Mouse (Mus musculus): ENCODE measurements around the gene Vstm2l. TPM values are rescaled to one million over a fixed set of nuclear protein-coding genes. Genes with fewer than 3 reads are reported as not detected.
A peak's percentile ranks its signal among the peaks of the same experiment; 100 is the strongest.

Gene Vstm2l
- polyA plus RNA-seq, 1 experiment from 2014 or later, result 0.53 TPM

DNA sequence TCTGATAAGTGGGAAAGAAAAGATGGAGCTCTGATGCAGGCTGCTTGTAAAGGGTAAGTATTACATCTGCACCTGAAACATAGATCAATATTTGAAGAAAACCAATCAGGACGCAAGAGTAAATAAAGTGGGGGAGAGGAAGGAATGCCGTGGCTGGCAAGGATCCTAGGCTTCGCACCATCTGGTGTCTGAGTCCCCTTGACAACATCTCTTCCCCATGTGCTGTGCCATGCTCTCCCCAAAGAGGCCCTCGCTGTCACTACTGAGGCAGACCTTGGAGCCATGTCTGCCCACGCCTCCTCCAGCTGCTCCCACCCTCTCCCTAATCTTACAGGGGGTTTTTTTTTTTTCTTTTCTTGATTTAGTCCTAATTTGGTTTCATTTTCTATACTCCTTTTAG lies 39.5 kb downstream of the Vstm2l start:
- TF ChIP-seq CTCF (IDR thresholded peaks at IDR 0.05; ENCODE audit: low read depth), result no peak
- no peak for TF ChIP-seq EP300 (optimal IDR thresholded peaks at IDR 0.05)
- 40% methylated on average over 5 of the region's 5 CpGs for WGBS
- H3K36me3 ChIP-seq (ENCODE audit: control insufficient read depth, insufficient read depth, low read length), result no peaks in the 10 kb centered on the region
- H3K9ac ChIP-seq (ENCODE audit: low read length), result no peak overlapping the region
- H3K9me3 ChIP-seq (ENCODE audit: control insufficient read depth, low read length), result no peaks in the 10 kb centered on the region
- no peak overlapping the region for H3K27ac ChIP-seq (replicated peaks)
- DNase-seq (ENCODE audit: low spot score) (no peak), ATAC-seq (ENCODE audit: low FRiP score, low TSS enrichment) (no peak)
- H3K27me3 ChIP-seq (ENCODE audit: control insufficient read depth, insufficient read depth, low read length), result no peaks in the 10 kb centered on the region
- no peak overlapping the region for H3K4me3 ChIP-seq (ENCODE audit: low read depth, low read length)
- H3K4me1 ChIP-seq (replicated peaks; ENCODE audit: control insufficient read depth, insufficient read depth), result no peaks in the 10 kb centered on the region
- H3K4me2 ChIP-seq (replicated peaks; ENCODE audit: low read depth), result no peak overlapping the region

DNA sequence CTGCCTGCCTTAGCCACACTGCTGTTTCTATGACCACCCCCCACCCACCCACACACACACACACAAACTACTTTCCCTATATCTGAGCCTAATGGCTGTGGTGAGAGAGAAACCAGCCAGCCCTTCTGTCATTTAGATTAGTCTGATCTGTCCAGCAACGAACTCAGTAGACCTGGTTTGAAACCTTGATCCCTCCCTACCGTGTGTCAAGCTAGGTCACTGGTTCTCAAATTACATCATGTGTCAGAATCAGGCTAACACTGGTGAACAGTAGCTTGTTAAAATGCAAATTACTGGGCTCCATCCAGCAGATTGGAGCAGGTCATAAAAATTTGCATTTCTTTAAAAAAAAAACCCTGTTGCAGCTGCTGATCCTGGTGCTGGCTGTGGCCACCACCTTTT lies 43.3 kb downstream of the Vstm2l start:
- H3K4me3 ChIP-seq (ENCODE audit: low read depth, low read length), result no peak overlapping the region
- H3K9me3 ChIP-seq (ENCODE audit: control insufficient read depth, low read length), result no peaks in the 10 kb centered on the region
- no peaks in the 10 kb centered on the region for H3K27me3 ChIP-seq (ENCODE audit: control insufficient read depth, insufficient read depth, low read length)
- ATAC-seq (ENCODE audit: low FRiP score, low TSS enrichment), result no peak
- WGBS, result 11% methylated on average over 2 of the region's 2 CpGs
- no peak overlapping the region for H3K27ac ChIP-seq (replicated peaks)
- no peak for DNase-seq (ENCODE audit: low spot score)
- H3K36me3 ChIP-seq (ENCODE audit: control insufficient read depth, insufficient read depth, low read length), result no peaks in the 10 kb centered on the region
- H3K4me1 ChIP-seq (replicated peaks; ENCODE audit: control insufficient read depth, insufficient read depth), result no peaks in the 10 kb centered on the region
- no peak overlapping the region for H3K9ac ChIP-seq (ENCODE audit: low read length)
- H3K4me2 ChIP-seq (replicated peaks; ENCODE audit: low read depth), result no peak overlapping the region
- TF ChIP-seq EP300 (optimal IDR thresholded peaks at IDR 0.05) (no peak), CTCF (IDR thresholded peaks at IDR 0.05; ENCODE audit: low read depth) (no peak)

DNA sequence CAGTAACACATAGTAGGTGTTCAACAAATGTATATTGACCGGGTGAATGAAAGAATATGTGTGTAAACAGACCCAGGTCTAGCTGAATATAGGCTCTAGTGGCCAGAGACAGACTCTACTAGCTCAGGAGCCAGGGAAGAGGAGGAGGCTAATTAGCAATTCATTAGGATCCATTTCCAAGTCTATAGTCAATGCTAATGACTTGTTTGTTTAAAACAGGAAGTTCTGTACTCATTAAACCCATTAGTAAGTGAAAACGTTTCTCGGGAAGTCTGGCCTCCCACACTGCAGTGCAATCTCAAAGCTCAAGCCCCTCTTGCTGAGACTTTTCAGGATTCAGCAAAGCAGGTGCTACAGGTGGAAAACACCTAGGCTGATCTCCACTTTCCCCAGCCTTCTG lies 53.4 kb downstream of the Vstm2l start:
- H3K4me1 ChIP-seq (replicated peaks; ENCODE audit: control insufficient read depth, insufficient read depth), result no peaks in the 10 kb centered on the region
- no peak overlapping the region for H3K4me3 ChIP-seq (ENCODE audit: low read depth, low read length)
- DNase-seq (ENCODE audit: low spot score) (no peak), ATAC-seq (ENCODE audit: low FRiP score, low TSS enrichment) (no peak)
- H3K4me2 ChIP-seq (replicated peaks; ENCODE audit: low read depth), result no peak overlapping the region
- no peak for TF ChIP-seq EP300 (optimal IDR thresholded peaks at IDR 0.05)
- no peak for TF ChIP-seq CTCF (IDR thresholded peaks at IDR 0.05; ENCODE audit: low read depth)
- no peaks in the 10 kb centered on the region for H3K36me3 ChIP-seq (ENCODE audit: control insufficient read depth, insufficient read depth, low read length)
- no peak overlapping the region for H3K27ac ChIP-seq (replicated peaks)
- H3K27me3 ChIP-seq (ENCODE audit: control insufficient read depth, insufficient read depth, low read length), result no peaks in the 10 kb centered on the region; the same call in 1 of the 2 replicates
- H3K9ac ChIP-seq (ENCODE audit: low read length), result no peak overlapping the region
- WGBS, result 17% methylated on average over 3 of the region's 3 CpGs
- no peaks in the 10 kb centered on the region for H3K9me3 ChIP-seq (ENCODE audit: control insufficient read depth, low read length)

- Histone ChIP-seq H3K9ac (ENCODE audit: low read length) (no peak overlapping the region), H3K36me3 (ENCODE audit: control insufficient read depth, insufficient read depth, low read length) (no peaks in the 10 kb centered on the region), H3K9me3 (ENCODE audit: control insufficient read depth, low read length) (no peaks in the 10 kb centered on the region), H3K4me3 (ENCODE audit: low read depth, low read length) (no peak overlapping the region), H3K27ac (replicated peaks) (no peak overlapping the region), H3K4me2 (replicated peaks; ENCODE audit: low read depth) (no peak overlapping the region), H3K27me3 (ENCODE audit: control insufficient read depth, insufficient read depth, low read length) (no peaks in the 10 kb centered on the region; the same call in 1 of the 2 replicates), H3K4me1 (replicated peaks; ENCODE audit: control insufficient read depth, insufficient read depth) (no peaks in the 10 kb centered on the region)
- ATAC-seq (ENCODE audit: low FRiP score, low TSS enrichment) (no peak), DNase-seq (ENCODE audit: low spot score) (no peak)
- TF ChIP-seq EP300 (optimal IDR thresholded peaks at IDR 0.05) (no peak), CTCF (IDR thresholded peaks at IDR 0.05; ENCODE audit: low read depth) (no peak)
- WGBS, result 58% methylated on average over 6 of the region's 6 CpGs
Observed at GRCm38 (mm10) chr2:157970124-157970523, 55.7 kb downstream of the Vstm2l start.

- Histone ChIP-seq H3K4me2 (replicated peaks; ENCODE audit: low read depth) (no peak overlapping the region), H3K9ac (ENCODE audit: low read length) (no peak overlapping the region), H3K4me1 (replicated peaks; ENCODE audit: control insufficient read depth, insufficient read depth) (no peaks in the 10 kb centered on the region), H3K27me3 (ENCODE audit: control insufficient read depth, insufficient read depth, low read length) (no peaks in the 10 kb centered on the region; the same call in 1 of the 2 replicates), H3K27ac (replicated peaks) (no peak overlapping the region), H3K9me3 (ENCODE audit: control insufficient read depth, low read length) (no peaks in the 10 kb centered on the region), H3K36me3 (ENCODE audit: control insufficient read depth, insufficient read depth, low read length) (no peaks in the 10 kb centered on the region), H3K4me3 (ENCODE audit: low read depth, low read length) (no peak overlapping the region)
- WGBS, result 0% methylated on average over 3 of the region's 3 CpGs
- ATAC-seq (ENCODE audit: low FRiP score, low TSS enrichment) (no peak), DNase-seq (ENCODE audit: low spot score) (peak; percentile 56)
- TF ChIP-seq EP300 (optimal IDR thresholded peaks at IDR 0.05) (no peak), CTCF (IDR thresholded peaks at IDR 0.05; ENCODE audit: low read depth) (no peak)
Observed at GRCm38 (mm10) chr2:157970669-157971068, 56.2 kb downstream of the Vstm2l start.

DNA sequence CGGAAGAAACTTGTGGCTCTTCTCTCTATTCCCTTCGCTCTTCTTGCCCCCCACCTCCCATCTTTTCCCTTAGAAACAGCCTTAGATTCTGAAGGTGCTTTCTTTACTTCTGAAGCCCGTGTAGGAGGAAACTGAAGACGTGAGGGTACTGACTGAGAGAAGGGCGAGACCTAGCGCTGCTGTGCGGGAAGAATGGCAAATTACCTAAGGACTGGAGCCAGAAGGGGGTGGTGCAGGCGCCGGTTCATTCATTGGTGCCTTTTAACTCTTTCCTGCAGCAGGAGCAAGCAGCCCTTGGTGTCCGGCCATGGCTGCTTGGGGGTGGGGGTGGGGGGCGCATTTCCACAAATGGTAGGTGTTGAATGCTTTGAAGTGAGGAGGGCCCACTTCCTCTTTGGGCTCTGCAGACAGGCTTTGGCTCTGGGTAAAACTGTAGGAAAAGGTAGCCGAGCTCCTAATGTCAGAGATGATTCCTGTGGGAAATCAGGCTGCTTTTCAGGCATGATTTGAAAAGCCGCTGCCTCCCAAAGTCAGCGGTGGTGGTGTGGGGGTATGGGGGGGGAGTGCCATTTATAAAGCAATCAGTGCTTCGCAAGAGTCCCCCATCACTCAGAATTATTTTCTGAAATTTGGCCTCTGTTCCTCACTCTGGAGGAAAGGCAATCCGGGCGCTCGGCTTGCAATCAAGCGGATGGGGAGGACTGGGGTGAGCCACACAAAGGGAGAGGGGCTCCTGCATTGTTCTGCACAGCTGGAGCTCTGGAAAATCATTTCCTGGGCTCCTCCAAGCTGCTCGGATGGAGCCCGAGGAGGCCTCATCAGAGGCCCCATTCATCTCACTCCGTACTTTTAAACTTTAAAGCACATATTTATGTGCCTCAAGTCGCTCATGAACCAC lies 60.4 kb downstream of the Vstm2l start:
- H3K36me3 ChIP-seq (ENCODE audit: control insufficient read depth, insufficient read depth, low read length), result no peaks in the 10 kb centered on the region
- no peak overlapping the region for H3K9ac ChIP-seq (ENCODE audit: low read length)
- 5% methylated on average over 23 of the region's 23 CpGs for WGBS
- ATAC-seq (ENCODE audit: low FRiP score, low TSS enrichment), result no peak
- no peak overlapping the region for H3K27ac ChIP-seq (replicated peaks)
- DNase-seq (ENCODE audit: low spot score), result no peak
- no peak overlapping the region for H3K4me2 ChIP-seq (replicated peaks; ENCODE audit: low read depth)
- TF ChIP-seq EP300 (optimal IDR thresholded peaks at IDR 0.05) (no peak), CTCF (IDR thresholded peaks at IDR 0.05; ENCODE audit: low read depth) (no peak)
- no peaks in the 10 kb centered on the region for H3K4me1 ChIP-seq (replicated peaks; ENCODE audit: control insufficient read depth, insufficient read depth)
- no peak overlapping the region for H3K4me3 ChIP-seq (ENCODE audit: low read depth, low read length)
- no peaks in the 10 kb centered on the region for H3K9me3 ChIP-seq (ENCODE audit: control insufficient read depth, low read length)
- no peaks in the 10 kb centered on the region; the same call in 1 of the 2 replicates for H3K27me3 ChIP-seq (ENCODE audit: control insufficient read depth, insufficient read depth, low read length)
